Mouse (Mus musculus): ENCODE results near the gene Gm49322. TPM values are rescaled to one million over a fixed set of nuclear protein-coding genes. Genes with fewer than 3 reads are reported as not detected.

Gm49322 gene
- polyA plus RNA-seq, 1 experiment = 4.2 TPM

GRCm38 (mm10) chr10:80576351-80577194, 29.2 kb upstream of the Gm49322 start:
- Histone ChIP-seq H3K4me3 (replicated peaks; ENCODE audit: insufficient read depth, low read depth, low read length) (peak overlapping the region; percentile 60), H3K27me3 (ENCODE audit: control insufficient read depth, insufficient read depth, low read length) (no peaks in the 10 kb centered on the region), H3K4me1 (ENCODE audit: control insufficient read depth, insufficient read depth, low read length) (peaks cover 10% of the 10 kb centered on the region), H3K27ac (ENCODE audit: insufficient read depth, low read length) (no peak overlapping the region)
- peak; percentile 50 to 65 for DNase-seq
- 1% methylated on average over 84 of the region's 96 CpGs for WGBS
- TF ChIP-seq CTCF (IDR thresholded peaks at IDR 0.05; ENCODE audit: borderline replicate concordance, insufficient read depth, low read depth, low read length) = no peak
- TF ChIP-seq POLR2A (IDR thresholded peaks at IDR 0.05; ENCODE audit: borderline replicate concordance, insufficient read depth, low read length) = no peak

- peak; percentile 86 for DNase-seq
- Histone ChIP-seq H3K27ac (ENCODE audit: insufficient read depth, low read length) (no peak within 1 kb of the TSS), H3K27me3 (ENCODE audit: control insufficient read depth, insufficient read depth, low read length) (no peaks in the 10 kb centered on the region), H3K4me1 (ENCODE audit: control insufficient read depth, insufficient read depth, low read length) (peaks cover 10% of the 10 kb centered on the region), H3K4me3 (replicated peaks; ENCODE audit: insufficient read depth, low read depth, low read length) (peak within 1 kb of the TSS; percentile 72)
- WGBS = 1% methylated on average over 92 of the region's 97 CpGs
- TF ChIP-seq POLR2A (IDR thresholded peaks at IDR 0.05; ENCODE audit: borderline replicate concordance, insufficient read depth, low read length) (no peak), CTCF (IDR thresholded peaks at IDR 0.05; ENCODE audit: borderline replicate concordance, insufficient read depth, low read depth, low read length) (no peak)
Measured at GRCm38 (mm10) chr10:80577195-80578130, 28.4 kb upstream of the Gm49322 start, which contains the start of gene Klf16. Gene Klf16, minus strand, starts transcription at chr10:80577321.

GRCm38 (mm10) chr10:80578131-80578750, 27.6 kb upstream of the Gm49322 start:
- H3K27ac ChIP-seq (ENCODE audit: insufficient read depth, low read length) = no peak overlapping the region
- WGBS = 1% methylated on average over 29 of the region's 29 CpGs
- DNase-seq = peak; percentile 66 to 70
- peak overlapping the region; percentile 72 for H3K4me3 ChIP-seq (replicated peaks; ENCODE audit: insufficient read depth, low read depth, low read length)
- H3K27me3 ChIP-seq (ENCODE audit: control insufficient read depth, insufficient read depth, low read length) = no peaks in the 10 kb centered on the region
- H3K4me1 ChIP-seq (ENCODE audit: control insufficient read depth, insufficient read depth, low read length) = peaks cover 10% of the 10 kb centered on the region
- TF ChIP-seq POLR2A (IDR thresholded peaks at IDR 0.05; ENCODE audit: borderline replicate concordance, insufficient read depth, low read length) (no peak), CTCF (IDR thresholded peaks at IDR 0.05; ENCODE audit: borderline replicate concordance, insufficient read depth, low read depth, low read length) (peak; percentile 64)

GRCm38 (mm10) chr10:80578911-80579310, 26.9 kb upstream of the Gm49322 start:
- peak; percentile 61 to 63 for DNase-seq
- H3K4me1 ChIP-seq (ENCODE audit: control insufficient read depth, insufficient read depth, low read length) = peaks cover 14% of the 10 kb centered on the region
- H3K4me3 ChIP-seq (replicated peaks; ENCODE audit: insufficient read depth, low read depth, low read length) = no peak overlapping the region
- TF ChIP-seq CTCF (IDR thresholded peaks at IDR 0.05; ENCODE audit: borderline replicate concordance, insufficient read depth, low read depth, low read length) (peak; percentile 72), POLR2A (IDR thresholded peaks at IDR 0.05; ENCODE audit: borderline replicate concordance, insufficient read depth, low read length) (no peak)
- 6% methylated on average over 8 of the region's 8 CpGs for WGBS
- H3K27me3 ChIP-seq (ENCODE audit: control insufficient read depth, insufficient read depth, low read length) = no peaks in the 10 kb centered on the region
- H3K27ac ChIP-seq (ENCODE audit: insufficient read depth, low read length) = no peak overlapping the region

GRCm38 (mm10) chr10:80583047-80583446, 22.8 kb upstream of the Gm49322 start:
- no peak for TF ChIP-seq POLR2A (IDR thresholded peaks at IDR 0.05; ENCODE audit: borderline replicate concordance, insufficient read depth, low read length)
- TF ChIP-seq CTCF (IDR thresholded peaks at IDR 0.05; ENCODE audit: borderline replicate concordance, insufficient read depth, low read depth, low read length) = no peak
- 78% methylated on average over 5 of the region's 5 CpGs for WGBS
- H3K4me1 ChIP-seq (ENCODE audit: control insufficient read depth, insufficient read depth, low read length) = peaks cover 34% of the 10 kb centered on the region
- no peak overlapping the region for H3K27ac ChIP-seq (ENCODE audit: insufficient read depth, low read length)
- H3K4me3 ChIP-seq (replicated peaks; ENCODE audit: insufficient read depth, low read depth, low read length) = no peak overlapping the region
- DNase-seq = no peak
- H3K27me3 ChIP-seq (ENCODE audit: control insufficient read depth, insufficient read depth, low read length) = no peaks in the 10 kb centered on the region

GRCm38 (mm10) chr10:80584045-80584488, 21.8 kb upstream of the Gm49322 start:
- H3K4me3 ChIP-seq (replicated peaks; ENCODE audit: insufficient read depth, low read depth, low read length) = no peak overlapping the region
- no peak overlapping the region for H3K27ac ChIP-seq (ENCODE audit: insufficient read depth, low read length)
- peaks cover 44% of the 10 kb centered on the region for H3K4me1 ChIP-seq (ENCODE audit: control insufficient read depth, insufficient read depth, low read length)
- 32% methylated on average over 12 of the region's 12 CpGs for WGBS
- H3K27me3 ChIP-seq (ENCODE audit: control insufficient read depth, insufficient read depth, low read length) = no peaks in the 10 kb centered on the region
- TF ChIP-seq POLR2A (IDR thresholded peaks at IDR 0.05; ENCODE audit: borderline replicate concordance, insufficient read depth, low read length) = no peak
- TF ChIP-seq CTCF (IDR thresholded peaks at IDR 0.05; ENCODE audit: borderline replicate concordance, insufficient read depth, low read depth, low read length) = no peak
- peak; percentile 59 to 61 for DNase-seq
